Mouse (Mus musculus): ENCODE data around the gene Abcb8.

The Abcb8 gene

DNA sequence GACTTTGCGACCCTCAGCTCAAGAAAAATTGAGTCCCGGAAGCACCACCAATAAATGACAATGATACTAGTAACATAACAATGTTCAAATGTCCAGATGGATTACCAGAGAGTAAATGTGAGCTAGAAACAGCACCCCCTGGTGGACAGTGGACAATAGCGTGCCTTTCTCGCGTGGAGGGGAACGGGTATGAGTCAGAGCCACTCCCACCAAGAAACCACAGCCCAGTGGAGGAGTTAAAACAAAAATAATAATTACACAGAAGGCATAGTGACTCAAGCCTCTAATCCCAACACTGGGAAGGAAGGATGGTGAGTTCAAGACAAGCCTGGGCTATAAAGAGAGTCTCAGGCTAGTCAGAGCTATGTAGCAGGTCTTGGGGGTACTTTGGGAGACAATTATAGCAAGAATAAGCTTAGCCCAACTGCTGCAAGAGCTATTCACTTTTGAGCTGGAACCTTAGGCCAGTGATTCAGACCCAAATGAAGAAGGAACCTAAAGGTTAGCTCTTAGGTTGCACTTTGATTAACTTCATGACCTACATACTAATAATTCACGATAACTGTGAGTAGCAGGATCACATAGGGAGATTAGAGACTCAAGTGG, at the start of gene Abcb8:
TSS of gene Abcb8 (plus strand) at position 272 of the 606 bp plus-strand sequence.
- DNase-seq (ENCODE audit: low spot score in 2 of 2): peak; percentile 81 to 95

DNA sequence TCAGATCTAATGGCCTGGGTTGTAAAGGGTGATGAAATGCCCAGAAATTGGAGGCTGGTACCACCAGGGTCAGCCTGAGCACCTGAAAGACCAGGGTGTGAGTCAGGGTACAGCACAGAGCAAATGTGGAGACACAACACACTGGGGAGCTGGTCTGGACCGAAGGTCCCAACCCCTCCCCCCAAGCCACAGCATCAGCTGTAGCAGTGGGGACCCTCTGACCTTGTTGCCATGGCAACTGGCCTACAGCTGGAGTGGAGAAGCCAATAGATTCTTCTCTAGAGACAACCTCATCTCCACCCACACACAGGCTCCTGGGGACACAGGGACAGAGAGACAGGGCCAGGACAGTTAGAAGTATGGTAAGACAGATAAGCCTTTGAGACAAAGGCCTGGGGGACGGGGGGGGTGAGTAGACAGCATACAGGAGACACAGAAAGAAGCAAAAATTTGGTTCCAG, 49.5 kb upstream of the Abcb8 start:
- no peak for DNase-seq (ENCODE audit: low spot score in 2 of 2)

DNA sequence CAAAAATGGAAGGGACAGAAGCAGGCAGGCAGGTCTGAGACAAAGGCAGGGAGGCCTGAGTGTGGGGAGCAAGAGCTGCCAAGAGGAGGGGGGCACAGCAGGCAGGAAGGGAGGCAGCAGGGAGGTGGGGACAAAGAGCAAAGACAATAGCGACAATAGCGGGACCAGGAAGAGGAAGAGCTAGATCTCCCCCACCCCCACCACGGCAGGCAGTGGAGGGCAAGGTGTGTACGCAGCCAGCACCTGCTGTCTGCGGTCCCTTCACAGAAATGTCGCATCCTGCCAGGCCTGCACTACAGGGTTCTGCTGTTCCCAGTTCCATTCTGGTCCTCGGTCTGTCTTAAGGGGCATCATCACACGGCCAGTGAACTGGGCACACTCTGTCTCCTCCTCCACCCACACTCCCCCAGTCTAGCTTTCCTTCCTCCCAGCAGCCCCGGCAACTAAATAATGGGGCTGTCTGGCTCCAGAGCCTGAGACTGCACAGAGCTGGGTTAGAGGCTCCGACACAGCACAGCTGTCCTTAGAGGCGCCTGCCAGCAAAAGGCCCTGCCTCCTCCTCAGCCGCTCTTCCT, 48.9 kb upstream of the Abcb8 start:
- no peak for DNase-seq (ENCODE audit: low spot score in 2 of 2)

DNA sequence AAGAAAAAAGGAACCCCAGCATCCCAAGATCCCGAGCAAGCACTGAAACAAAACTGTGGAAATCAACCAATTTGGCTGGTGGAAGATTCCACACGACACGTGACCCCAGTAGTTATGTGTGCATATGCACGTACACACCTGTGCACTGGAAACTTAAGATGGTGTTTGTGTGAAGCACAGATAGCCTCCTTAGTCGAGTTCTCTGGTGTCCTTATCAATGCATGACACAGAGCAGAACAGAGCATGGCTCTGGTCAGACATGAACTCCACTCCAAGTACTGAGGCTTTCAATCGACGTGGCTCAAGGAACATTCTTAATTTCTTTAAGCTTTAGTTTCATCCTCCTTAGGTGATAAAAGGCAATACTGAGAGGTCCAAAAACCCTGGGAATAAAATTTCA, 47.1 kb upstream of the Abcb8 start:
- no peak for DNase-seq (ENCODE audit: low spot score in 2 of 2)

DNA sequence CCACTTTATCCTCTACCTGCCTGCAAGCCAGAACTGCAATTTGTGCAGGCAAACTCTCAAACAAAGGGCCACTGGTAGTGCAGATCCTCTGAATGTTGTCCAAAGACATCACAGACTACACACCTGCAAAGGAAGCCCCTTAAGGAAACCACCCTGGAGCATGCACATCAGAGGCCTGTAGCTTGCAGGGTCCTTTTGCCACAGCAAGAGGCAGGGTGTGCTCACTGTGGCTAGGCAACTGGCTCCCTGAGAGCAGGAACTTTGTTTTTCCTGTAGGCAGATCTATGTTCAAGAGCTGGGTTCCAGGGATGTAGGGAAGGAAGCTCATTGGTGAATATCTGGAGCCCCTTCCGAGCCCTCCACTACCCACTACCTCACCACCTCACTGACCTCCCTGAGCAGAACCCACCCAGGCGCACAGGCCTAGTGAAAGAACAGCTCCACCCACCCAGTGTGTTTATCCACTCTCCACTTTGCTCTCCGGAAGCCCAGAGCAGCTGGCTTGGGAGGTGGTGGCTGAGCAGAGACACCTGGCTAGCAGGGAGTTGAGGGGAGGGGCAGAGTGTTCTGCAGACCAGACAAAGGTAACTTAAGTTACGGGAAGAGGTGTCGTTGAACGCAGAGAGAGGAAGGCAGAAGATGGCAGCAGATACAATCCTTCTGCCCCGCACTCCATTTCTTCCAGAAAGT, 46.1 kb upstream of the Abcb8 start:
- DNase-seq (ENCODE audit: low spot score in 2 of 2): no peak

- DNase-seq (ENCODE audit: low spot score in 2 of 2): peak; percentile 64 to 81
Observed at GRCm38 (mm10) chr5:24348128-24348527, 45.3 kb upstream of the Abcb8 start.

GRCm38 (mm10) chr5:24348546-24348945, 44.9 kb upstream of the Abcb8 start:
- DNase-seq (ENCODE audit: low spot score in 2 of 2): no peak

DNA sequence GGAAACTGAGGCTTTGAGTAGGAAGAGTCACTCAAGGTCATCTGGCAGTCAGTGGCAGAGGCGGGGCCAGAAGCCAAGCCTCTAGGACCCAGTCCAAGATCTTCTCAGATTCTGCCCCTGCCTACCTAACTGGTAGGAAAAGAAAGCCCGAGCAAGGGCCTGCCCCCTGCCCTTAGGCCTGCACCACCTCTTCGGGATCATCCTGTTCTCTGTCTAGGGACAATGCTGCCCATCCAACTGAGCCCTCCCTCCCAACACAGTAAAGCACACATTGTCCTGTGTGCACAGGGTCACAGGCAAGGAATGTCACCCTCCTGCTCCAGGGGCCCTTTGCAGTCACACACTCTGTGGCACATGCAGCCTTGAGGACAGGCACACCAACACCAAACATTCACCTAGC, 43.4 kb upstream of the Abcb8 start:
- DNase-seq (ENCODE audit: low spot score in 2 of 2): no peak

GRCm38 (mm10) chr5:24350531-24351250, 42.8 kb upstream of the Abcb8 start:
- DNase-seq (ENCODE audit: low spot score in 2 of 2): no peak

DNA sequence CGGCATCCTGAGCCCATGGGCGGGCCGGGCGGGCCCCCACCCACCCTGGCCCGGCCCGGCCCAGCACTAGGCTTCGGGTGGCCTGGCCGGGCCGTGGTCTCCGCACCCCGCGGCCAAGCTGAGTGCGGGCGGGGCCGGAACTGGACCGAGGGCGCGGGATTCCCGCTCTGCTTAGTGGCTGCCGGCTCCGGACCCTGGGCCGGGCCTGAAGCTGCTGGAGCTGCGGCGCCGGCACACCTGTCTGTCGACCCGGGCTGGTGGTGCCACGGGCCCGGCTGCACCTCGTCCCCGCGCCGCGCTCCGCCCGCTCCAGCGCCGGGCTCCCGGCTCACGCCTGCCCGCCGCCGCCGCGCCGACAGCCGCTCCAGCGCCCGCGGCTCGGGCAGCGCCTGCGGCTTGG, 42.2 kb upstream of the Abcb8 start, which contains the start of gene Kcnh2:
TSS of gene Kcnh2 (minus strand) at position 327 of the 400 bp plus-strand sequence.
- no peak for DNase-seq (ENCODE audit: low spot score in 2 of 2)

DNA sequence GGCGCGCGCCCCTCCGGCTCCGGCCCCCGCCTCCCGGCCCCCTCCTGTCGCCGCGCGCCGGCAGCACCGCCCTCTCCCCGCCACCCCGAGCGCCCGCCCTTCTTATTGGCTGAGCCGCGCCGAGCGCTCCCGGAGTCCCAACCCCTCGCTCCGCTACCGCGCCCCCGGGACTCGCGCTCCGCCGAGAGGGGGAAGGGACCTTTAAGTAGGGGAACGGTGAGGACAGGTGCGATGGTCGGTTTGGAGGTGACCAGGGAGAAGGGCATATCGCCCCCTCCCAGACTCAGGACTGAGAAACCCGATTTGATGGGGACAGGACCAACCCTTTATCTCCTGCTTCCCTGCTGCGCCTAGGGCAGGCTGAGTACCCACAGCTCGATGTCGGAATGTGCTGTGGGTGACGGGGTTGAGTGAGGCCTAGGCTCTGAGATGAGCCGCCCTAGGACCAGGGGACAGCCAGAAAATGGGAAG, 41.7 kb upstream of the Abcb8 start:
- peak in 1 of 2 experiments; percentile 30 for DNase-seq (ENCODE audit: low spot score in 2 of 2)

DNA sequence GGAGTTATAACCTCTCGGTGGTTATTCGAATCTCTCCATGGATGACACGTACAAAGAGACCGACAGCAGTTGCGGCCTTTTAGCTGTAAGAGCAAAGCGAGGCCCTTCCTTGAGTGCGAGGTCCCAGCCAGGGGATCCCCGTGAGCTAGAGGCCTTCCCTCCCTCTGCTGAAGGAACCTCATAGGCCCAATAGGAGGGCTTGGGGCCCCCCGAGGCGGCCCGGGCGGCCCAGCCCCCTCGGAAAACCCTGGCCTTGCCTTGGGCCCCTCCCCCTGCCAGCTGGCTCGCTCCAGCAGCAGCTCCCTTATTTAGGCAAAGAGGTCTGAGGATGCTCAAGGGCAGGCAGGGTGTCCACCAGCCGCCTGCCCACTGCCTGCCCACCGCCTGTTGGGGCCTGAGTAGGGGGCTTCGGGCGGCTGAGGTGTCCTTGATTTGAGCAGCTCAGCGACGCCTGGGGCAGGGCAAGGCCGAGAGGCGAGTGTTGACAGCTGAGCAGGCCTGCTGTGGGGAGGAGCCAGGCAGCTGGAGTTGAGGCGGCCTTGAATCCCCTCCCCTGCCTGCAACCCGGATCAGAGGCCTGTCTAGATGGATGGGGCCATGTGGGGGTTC, 41.1 kb upstream of the Abcb8 start:
- no peak for DNase-seq (ENCODE audit: low spot score in 2 of 2)

GRCm38 (mm10) chr5:24353327-24353726, 40.1 kb upstream of the Abcb8 start:
- DNase-seq (ENCODE audit: low spot score in 2 of 2): no peak

GRCm38 (mm10) chr5:24356764-24357163, 36.7 kb upstream of the Abcb8 start:
- DNase-seq (ENCODE audit: low spot score in 2 of 2): no peak

GRCm38 (mm10) chr5:24357461-24357860, 36.0 kb upstream of the Abcb8 start:
- peak; percentile 55 to 85 for DNase-seq (ENCODE audit: low spot score in 2 of 2)

- DNase-seq (ENCODE audit: low spot score in 2 of 2): peak; percentile 70 to 87
Observed at GRCm38 (mm10) chr5:24360792-24361454, 32.5 kb upstream of the Abcb8 start.

DNA sequence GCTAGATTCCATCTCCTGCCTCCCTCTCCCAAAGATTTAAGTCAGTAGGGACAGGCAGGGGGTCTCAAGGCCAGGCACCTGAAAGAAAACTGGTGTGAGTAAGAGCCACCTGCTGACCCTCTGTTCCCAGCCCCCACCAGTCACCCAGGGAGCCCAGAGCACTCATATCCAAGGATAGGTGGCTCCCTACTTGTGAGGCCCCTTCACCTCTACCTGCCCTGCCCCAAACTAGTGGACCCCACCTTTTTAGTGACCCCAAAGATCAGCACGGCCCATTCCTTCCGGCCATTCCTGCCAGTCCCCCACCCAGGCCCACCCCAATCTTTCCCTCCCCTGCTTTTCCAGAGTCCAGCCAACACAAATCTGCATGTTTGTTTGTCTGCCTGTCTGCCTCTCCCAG, 30.0 kb upstream of the Abcb8 start:
- no peak for DNase-seq (ENCODE audit: low spot score in 2 of 2)

DNA sequence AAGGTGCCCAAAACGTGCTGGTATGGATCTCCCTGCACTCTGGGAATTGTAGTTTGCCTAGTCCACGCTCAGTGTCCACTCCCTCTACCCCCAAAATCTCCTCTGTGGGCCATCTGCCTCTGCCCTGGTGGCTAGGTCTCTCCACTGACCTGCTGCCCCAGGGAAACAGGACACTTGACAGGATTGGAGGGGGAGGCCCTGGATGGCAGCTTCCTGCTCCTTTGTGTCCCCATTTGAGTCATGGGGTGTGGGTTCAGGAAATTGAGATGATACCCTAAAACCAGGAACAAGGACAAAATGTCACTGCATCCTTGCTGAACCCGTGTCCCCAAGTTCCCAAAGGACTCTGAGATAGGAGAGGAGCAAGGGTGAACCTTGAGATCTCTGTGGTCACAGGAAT, 29.4 kb upstream of the Abcb8 start:
- no peak for DNase-seq (ENCODE audit: low spot score in 2 of 2)

GRCm38 (mm10) chr5:24364508-24364907, 29.0 kb upstream of the Abcb8 start, which contains the start of gene Nos3:
Gene Nos3, plus strand, starts transcription at chr5:24364810.
- DNase-seq (ENCODE audit: low spot score in 2 of 2): no peak

DNA sequence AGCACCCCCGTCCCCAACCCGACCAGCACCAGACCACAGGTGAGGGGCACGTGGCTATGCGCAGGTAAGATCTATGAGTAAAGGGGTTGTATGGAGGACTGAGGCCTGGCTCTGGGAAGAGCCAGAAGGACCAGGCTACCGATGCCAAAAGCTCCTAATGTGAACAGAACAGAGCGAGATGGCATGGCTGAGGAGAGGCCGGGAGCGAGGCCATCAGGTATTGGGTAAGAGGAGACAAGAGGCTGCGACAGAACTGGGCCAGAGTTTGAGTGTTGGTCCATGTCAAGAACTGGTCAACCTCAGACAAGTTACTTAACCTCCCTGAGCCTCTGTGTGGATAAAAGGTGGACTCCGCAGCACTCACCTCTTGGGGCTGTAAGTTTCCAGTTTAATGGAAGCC, 28.5 kb upstream of the Abcb8 start:
- DNase-seq (ENCODE audit: low spot score in 2 of 2): no peak

- DNase-seq (ENCODE audit: low spot score in 2 of 2): no peak
Observed at GRCm38 (mm10) chr5:24365528-24365927, 27.9 kb upstream of the Abcb8 start.

All from spleen, postnatal 4 days (tissue).